Mouse (Mus musculus) MEL-GATA-1-ER (cell line): Measurements from ENCODE around the gene Exoc3l2.
A peak's percentile ranks its signal among the peaks of the same experiment; 100 is the strongest.
"Not testable (repeated sequence)": the region's sequence is repeated elsewhere in the genome, so short reads cannot be mapped to it uniquely, and the experiment has no call there.

Experiments
- DNase-seq: peaks from one replicate; pipeline ENCODE4 v3.0.0-alpha.2; 2012; ENCODE audit warnings: low read depth; ENCODE audit errors: extremely low read depth

Gene Exoc3l2

GRCm38 (mm10) chr7:19486549-19486948, 23.4 kb downstream of the Exoc3l2 start:
- no peak for DNase-seq

DNA sequence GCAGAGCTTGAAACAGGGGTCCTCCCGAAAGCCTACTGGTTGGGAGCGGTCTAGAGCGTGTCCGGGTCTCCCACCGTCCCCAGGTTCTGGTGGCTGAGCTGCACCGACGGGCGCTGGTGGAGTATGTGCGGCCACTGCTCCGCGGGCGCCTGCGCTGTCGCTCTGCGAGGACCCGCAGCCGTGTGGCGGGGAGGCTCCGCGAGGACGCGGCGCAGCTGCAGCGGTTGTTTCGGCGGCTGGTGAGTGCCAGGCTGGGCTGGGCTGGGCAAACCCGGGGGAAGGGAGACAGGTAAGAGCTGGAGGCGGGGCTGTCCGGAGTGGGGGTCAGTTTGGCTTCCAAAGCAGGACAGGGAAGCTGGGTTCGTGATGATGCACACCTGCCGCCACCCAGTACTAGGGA, 26.4 kb downstream of the Exoc3l2 start:
- DNase-seq, result no peak

DNA sequence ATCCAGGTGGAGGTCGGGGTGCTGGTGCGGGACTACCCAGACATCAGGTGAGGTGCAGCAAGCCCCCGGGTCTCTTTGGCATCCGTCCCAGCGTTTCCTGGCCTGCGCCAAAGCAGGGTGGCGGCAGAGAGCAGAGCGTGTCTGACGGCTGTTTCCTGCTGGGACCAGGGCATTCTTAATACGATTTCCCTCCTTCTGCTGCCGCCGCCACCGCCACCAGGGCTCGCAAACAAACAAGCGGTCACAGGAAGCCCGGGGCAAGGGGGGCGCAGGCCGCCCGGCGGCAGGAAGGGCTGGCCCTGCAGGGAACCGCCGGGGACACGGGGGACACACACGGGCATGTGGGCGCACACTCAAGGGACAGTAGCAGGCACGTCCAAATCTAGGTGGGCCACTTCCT, 28.6 kb downstream of the Exoc3l2 start:
- no peak for DNase-seq

GRCm38 (mm10) chr7:19494751-19495474, 31.8 kb downstream of the Exoc3l2 start:
- no peak for DNase-seq

GRCm38 (mm10) chr7:19495521-19496213, 32.5 kb downstream of the Exoc3l2 start:
- DNase-seq, result no peak

- no peak for DNase-seq
These were observed 33.1 kb downstream of the Exoc3l2 start for GRCm38 (mm10) chr7:19496214-19496555.

DNA sequence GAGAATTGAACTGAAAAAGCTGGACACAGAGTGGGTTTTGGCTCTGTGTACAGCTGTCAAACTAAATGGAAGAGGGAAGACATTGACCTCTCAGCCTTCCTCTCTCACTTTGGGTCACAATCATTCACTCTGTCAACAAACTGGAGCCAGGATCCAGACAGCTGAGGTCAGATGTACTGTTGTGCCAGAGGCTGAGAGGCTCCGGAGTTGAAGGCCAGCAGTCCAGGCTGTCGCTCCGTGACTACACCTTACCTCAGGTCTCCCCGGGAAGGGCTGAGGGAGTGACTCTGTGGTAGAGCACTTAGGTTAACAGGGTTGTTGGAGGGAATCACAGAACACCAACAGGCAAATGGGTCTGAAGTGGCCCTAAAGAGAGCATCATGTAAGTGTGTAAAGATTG, 35.2 kb downstream of the Exoc3l2 start:
- no peak for DNase-seq

GRCm38 (mm10) chr7:19500420-19501363, 37.6 kb downstream of the Exoc3l2 start:
- no peak for DNase-seq

- DNase-seq, result no peak
These were observed 38.5 kb downstream of the Exoc3l2 start for GRCm38 (mm10) chr7:19501658-19502057.

- DNase-seq, result no peak
These were observed 40.4 kb downstream of the Exoc3l2 start for GRCm38 (mm10) chr7:19503481-19504068.

DNA sequence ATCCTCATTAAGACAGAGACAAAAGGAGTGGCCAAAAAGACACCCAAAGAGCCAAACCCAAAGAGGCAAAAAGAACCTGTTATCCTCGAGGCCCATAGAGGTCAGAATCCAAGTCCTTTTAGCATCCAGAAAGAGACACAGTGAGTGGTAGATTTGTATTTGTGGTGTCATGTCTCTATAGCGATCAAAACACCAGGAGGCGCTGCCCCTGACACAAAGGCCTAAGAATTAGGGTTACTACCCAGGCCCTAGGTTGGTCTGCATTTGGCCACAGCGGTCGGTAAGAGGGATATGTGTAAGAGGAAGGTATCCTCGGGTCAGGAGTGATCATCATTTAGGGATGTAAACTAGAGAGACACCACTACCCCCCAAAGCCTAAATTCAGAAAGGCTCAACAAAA, 43.2 kb downstream of the Exoc3l2 start:
- DNase-seq, result peak; percentile 68

DNA sequence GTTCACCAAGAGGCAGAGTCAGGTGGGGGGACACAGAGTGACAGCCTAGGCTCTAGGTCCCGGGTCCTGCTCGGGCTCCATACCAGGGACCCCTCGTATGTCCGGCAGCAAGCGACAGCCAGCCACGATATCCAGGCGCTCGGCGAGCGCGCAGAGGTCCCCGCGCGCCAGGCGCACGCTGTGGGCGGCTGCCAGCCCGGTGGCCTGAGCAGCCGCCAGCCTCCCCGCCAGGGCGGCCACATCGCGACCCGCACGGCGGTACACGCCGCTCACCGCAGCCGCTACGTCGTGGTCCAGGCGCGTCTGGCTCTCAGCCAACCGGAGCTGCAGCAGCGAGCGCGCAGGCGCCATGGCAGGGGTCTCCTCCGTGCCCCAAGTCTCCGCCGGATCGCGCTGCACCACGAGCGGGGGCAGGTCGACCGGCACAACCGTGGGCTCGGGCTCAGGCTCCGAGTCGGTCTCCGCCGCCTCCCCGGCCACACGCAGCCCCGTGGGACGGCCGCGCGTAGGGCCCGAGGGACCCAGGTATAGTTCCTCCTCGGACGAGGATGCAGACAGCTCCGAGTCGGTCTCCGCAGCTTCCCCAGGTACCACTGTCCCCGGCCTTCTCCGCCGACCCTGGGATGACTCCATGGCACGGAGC, 44.0 kb downstream of the Exoc3l2 start:
- no peak for DNase-seq

- no peak for DNase-seq
These were observed 44.5 kb downstream of the Exoc3l2 start for GRCm38 (mm10) chr7:19507612-19507981.

GRCm38 (mm10) chr7:19508150-19508923, 45.2 kb downstream of the Exoc3l2 start, which contains the start of the genes Bloc1s3 and Trappc6a:
TSS of gene Bloc1s3 (minus strand) at chr7:19508367.
TSS of gene Trappc6a (plus strand) at chr7:19508395.
- peak; percentile 95 for DNase-seq

DNA sequence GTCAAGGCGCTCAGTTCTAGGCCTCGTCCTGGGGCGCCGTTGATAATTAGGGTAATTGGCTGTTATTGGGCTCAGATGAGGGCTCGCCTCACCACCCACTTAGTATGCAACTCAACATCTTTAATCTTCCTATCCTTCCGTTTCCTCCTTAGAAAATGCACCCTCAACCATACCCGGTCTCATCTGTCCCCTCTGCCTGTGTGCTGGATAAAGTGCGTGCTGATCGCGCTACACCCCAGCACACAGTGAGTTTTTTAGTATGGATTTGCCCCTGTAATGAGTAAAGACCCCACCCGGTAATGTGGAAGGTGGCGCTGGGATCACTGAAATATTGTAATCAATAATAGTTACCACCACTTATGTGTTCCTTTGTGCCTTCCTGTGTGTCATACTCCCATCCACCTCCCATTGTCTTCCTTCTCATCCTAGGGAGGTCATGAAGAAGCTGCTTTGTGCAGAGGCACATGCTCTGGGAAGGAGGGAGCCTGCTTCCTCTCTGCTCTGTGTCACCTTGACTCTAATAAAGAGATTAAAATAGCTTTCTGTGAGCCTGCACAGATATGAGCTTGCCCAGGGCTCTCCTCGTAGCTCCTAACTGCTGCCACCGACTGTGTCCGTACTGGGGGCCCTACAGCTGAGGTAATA, 45.9 kb downstream of the Exoc3l2 start:
- DNase-seq, result no peak

DNA sequence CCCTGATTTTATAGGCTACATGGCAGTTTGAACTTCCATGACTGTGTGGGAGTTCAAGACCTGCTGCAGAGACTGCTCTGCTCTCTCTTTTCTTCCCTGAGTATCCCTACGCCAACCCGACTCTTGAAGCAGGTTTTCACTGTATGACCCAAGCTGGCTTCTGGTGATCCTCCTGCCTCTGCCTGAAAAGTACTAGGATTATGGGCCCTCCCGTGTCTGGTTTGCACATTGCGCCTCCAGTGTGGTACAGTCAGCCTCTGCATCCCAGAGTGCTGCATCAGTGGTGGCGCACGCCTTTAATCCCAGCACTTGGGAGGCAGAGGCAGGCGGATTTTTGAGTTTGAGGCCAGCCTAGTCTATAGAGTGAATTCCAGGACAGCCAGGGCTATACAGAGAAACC, 46.7 kb downstream of the Exoc3l2 start:
- DNase-seq, result no peak

DNA sequence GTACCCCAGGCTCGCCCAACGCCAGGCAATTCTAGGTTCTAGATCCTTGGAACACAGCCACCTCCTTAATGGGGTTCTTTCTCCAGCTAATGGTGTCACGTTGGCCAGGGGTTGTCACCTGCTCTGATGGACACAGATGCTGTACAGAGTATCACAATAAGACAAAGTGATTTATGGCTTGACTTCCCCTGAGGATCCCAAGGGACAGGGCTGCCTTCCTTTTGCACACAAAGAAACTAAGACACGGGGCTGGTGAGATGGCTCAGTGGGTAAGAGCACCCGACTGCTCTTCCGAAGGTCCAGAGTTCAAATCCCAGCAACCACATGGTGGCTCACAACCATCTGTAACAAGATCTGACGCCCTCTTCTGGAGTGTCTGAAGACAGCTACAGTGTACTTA, 48.8 kb downstream of the Exoc3l2 start:
- DNase-seq, result not testable (repeated sequence)

DNA sequence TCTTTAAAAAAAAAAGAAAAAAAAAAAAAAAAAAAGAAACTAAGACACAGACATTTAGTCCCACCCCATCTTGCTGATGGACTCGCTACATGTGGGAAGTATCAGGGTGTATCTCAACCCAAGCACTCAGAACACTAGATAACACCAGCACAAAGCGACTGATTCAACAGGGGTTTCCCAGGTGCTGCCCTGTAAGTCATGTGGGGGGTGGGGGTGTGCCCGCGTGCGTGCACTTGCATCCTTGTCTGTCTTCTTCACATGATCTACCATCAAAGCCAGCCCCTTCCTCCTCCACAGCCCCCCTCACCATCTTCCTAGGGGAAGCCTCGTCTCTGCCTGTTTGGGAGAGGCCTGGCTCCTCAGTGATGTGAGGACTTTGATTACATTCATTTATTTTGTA, 49.2 kb downstream of the Exoc3l2 start:
- DNase-seq, result no peak

DNA sequence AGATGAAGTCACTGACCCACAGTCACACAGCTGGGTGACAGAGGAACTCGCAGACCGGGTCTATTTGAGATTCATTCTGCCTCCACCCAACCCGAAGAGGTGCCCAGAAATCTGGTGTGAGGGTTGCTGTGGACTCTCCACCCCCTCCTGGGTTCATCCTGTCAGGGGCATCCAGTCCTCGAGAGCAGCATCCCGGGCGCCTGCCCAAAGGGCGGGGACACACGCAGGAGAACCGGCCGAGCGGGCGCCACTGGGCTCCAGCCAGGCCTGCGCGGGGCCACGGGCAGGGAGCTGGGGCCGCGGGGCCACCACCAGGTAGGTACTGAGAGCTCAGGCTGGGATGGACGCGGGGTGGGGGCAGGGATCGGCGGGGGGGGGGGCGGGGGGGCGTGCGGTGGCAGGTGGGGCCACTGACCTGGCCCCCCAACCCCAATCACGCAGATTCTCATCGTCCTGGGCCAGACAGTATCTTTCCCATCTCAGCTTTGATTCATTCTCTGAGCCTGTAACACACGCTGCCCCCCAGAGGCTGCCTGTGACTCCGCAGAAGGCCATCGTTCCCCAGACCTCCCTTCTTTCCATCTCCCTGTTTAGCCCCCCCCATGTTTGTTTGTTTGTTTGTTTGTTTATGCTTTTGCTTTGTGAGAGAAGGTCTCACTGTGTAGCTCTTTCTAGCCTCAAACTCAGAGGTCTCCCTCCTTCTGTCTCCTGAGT, 54.7 kb downstream of the Exoc3l2 start, which contains the start of gene Nkpd1:
Gene Nkpd1, plus strand, starts transcription at position 187 of the 714 bp plus-strand sequence.
- no peak for DNase-seq
